Mouse (Mus musculus) megakaryocyte, embryonic 14.5 days (primary cell): ENCODE results near the gene Ifnl3.

Experiments
- FLI1 ChIP-seq: IDR thresholded peaks from 2 replicates; pipeline ENCODE4 v1.6.1; 2012; ENCODE audit warnings: low read length, inconsistent platforms, mixed read lengths
- GATA1 ChIP-seq: IDR thresholded peaks from 3 replicates; pipeline ENCODE4 v1.6.1; 2012; ENCODE audit warnings: mixed read lengths, low read length, inconsistent platforms, borderline replicate concordance

DNA sequence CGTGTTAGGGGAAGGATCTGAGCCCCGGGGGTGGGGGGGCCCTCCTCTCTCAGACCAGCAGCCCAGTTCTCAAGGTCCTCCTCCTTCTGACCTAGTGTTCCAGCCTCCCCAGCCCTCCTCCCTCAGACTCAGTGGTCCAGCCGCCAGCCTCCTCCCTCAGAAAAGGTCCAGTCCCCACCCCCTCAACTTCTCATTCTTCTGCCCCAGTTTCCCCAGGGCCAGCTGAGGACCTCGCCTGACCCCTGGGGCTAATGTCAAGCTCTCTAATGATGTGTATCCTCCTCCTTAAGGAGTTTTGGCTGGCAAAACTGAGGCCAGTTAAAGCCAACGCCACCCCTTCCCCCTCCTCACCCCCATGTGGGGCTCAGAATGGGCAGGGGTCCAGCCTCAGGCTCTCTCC, 24.5 kb downstream of the Ifnl3 start, which contains the start of gene Nccrp1:
- no peak for TF ChIP-seq GATA1
- TF ChIP-seq FLI1 = no peak
